Mouse (Mus musculus) heart, embryonic 15.5 days (tissue): ENCODE measurements around the gene Pik3c2g. TPM values are rescaled to one million over a fixed set of nuclear protein-coding genes. Genes with fewer than 3 reads are reported as not detected.
"Not testable (repeated sequence)": the region's sequence is repeated elsewhere in the genome, so short reads cannot be mapped to it uniquely, and the experiment has no call there.

Experiments
- ATAC-seq: fragments of 200-750 bp; cut with Nextera tagmentation; replicated peaks from 2 replicates; pipeline ENCODE4 v1.8.0; 2017; ENCODE audit warnings: low read depth, moderate TSS enrichment; ENCODE audit not compliant: insufficient number of reproducible peaks, insufficient read depth, low FRiP score
- H3K27ac ChIP-seq: fragments of 300-500 bp; sonication (generic); 2 replicates; pipeline ENCODE4 v1.5.1; 2015; ENCODE audit warnings: mild to moderate bottlenecking, inconsistent platforms
- H3K27me3 ChIP-seq: fragments of 300-500 bp; sonication (generic); 2 replicates; pipeline ENCODE4 v1.6.1; 2015; ENCODE audit warnings: inconsistent platforms
- H3K36me3 ChIP-seq: fragments of 300-500 bp; sonication (generic); 2 replicates; pipeline ENCODE4 v1.6.1; 2015; ENCODE audit warnings: mild to moderate bottlenecking, inconsistent platforms
- H3K4me1 ChIP-seq: fragments of 300-500 bp; sonication (generic); replicated peaks from 2 replicates; pipeline ENCODE4 v1.6.1; 2015; ENCODE audit warnings: inconsistent platforms
- H3K4me2 ChIP-seq: fragments of 300-500 bp; sonication (generic); 2 replicates; pipeline ENCODE4 v1.6.1; 2015; ENCODE audit warnings: inconsistent platforms, mild to moderate bottlenecking, moderate library complexity
- H3K4me3 ChIP-seq: fragments of 300-500 bp; sonication (generic); 2 replicates; pipeline ENCODE4 v1.5.1; 2015; ENCODE audit warnings: mild to moderate bottlenecking, inconsistent platforms
- H3K9ac ChIP-seq: fragments of 300-500 bp; sonication (generic); 2 replicates; pipeline ENCODE4 v1.6.1; 2015; ENCODE audit warnings: mild to moderate bottlenecking, inconsistent platforms
- H3K9me3 ChIP-seq: fragments of 300-500 bp; sonication (generic); replicated peaks from 2 replicates; pipeline ENCODE4 v1.6.1; 2016; ENCODE audit warnings: inconsistent platforms
- WGBS: fragments of 180-500 bp; shearing (Covaris S2); methylation state at CpG from one replicate; pipeline ENCODE4 v1.1.7; 2015; ENCODE audit warnings: mixed read lengths; 5-methylcytosine and 5-hydroxymethylcytosine counted together
- polyA plus RNA-seq: library from polyadenylated mRNA; unstranded; fragments of >200 nt; fragmentation: Nextera tagmentation; extraction: Ambion mirVana; gene quantifications from 2 replicates; pipeline ENCODE4 v1.2.1, GENCODE M21; 2015

The Pik3c2g gene
- polyA plus RNA-seq, 1 experiment from 2014 or later: 0.20 TPM

DNA sequence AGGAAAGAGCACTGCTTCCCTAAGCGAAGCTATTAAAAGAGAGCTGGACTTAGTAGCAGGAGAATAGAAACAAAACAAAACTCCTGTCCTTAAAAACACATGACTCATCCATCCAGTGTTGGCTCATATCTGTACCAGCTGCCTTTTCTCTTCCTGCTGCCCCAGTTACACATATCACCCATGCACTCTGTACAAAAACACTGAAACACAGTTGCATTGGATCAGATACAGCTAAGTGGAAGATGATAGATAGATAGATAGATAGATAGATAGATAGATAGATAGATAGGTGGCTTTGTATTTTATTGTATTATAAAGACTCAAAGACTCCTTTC lies 291.3 kb downstream of the Pik3c2g start:
- Histone ChIP-seq H3K4me1 (0 out of 2 replicates have a peak, but pooled peaks cover 3% of the 10 kb centered on the region), H3K27ac (no peak overlapping the region)
- WGBS: 54% methylated on average over 1 of the region's 1 CpGs

DNA sequence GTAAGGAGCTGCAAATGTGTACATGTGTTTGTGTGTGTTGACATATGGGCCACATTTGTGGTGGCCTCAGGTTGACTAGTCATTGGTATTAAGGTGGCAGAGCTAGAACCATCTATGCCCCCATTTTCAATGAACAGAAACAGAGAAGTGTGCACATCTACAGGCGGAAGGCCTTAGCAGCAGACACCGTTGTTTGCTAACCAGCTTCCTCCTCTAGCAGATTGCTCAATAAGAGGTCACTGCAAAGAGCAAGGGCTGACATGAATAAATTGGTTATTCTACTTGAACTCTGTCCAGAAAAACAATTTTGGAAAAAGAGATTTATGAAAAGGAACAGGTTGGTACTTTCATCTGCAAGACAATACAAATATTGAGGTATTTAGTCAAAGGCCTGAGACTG lies 295.1 kb downstream of the Pik3c2g start:
- H3K9me3 ChIP-seq: no peaks in the 10 kb centered on the region
- no peaks in the 10 kb centered on the region for H3K36me3 ChIP-seq
- H3K9ac ChIP-seq: no peak overlapping the region
- no peaks in the 10 kb centered on the region for H3K27me3 ChIP-seq
- H3K4me2 ChIP-seq: no peak overlapping the region
- H3K27ac ChIP-seq: no peak overlapping the region
- no peak for ATAC-seq
- 0 out of 2 replicates have a peak, but pooled peaks cover 3% of the 10 kb centered on the region for H3K4me1 ChIP-seq
- WGBS: 87% methylated on average over 2 of the region's 2 CpGs
- no peak overlapping the region for H3K4me3 ChIP-seq

More for the DNA sequence above, 291.3 kb downstream of the Pik3c2g start:
- Histone ChIP-seq H3K4me3 (no peak overlapping the region), H3K9me3 (no peaks in the 10 kb centered on the region), H3K36me3 (no peaks in the 10 kb centered on the region), H3K9ac (no peak overlapping the region), H3K4me2 (no peak overlapping the region), H3K27me3 (no peaks in the 10 kb centered on the region)
- no peak for ATAC-seq

DNA sequence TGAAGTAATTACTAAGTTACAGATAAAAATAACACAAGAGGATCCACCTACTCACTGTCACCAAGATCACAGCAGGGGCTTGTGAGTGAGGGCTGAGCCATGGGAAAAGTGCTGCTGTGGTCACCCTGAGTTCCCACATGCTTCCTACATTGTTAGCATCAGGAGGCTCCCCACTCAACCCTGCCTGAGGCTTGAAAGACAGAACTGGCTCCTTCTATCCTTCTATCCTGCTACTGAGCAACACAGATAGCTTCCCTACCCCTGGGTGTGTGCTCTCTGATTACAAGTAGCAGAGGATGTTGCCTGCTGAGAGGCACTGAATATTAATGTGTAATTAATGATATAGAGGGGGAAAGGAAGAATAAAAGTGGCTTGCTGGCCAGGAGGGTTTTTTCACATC lies 300.2 kb downstream of the Pik3c2g start:
- no peak overlapping the region for H3K4me3 ChIP-seq
- ATAC-seq: no peak
- no peaks in the 10 kb centered on the region for H3K4me1 ChIP-seq
- no peak overlapping the region for H3K27ac ChIP-seq
- H3K9ac ChIP-seq: no peak overlapping the region
- no peaks in the 10 kb centered on the region for H3K36me3 ChIP-seq
- no peaks in the 10 kb centered on the region for H3K9me3 ChIP-seq
- H3K27me3 ChIP-seq: no peaks in the 10 kb centered on the region
- H3K4me2 ChIP-seq: no peak overlapping the region

DNA sequence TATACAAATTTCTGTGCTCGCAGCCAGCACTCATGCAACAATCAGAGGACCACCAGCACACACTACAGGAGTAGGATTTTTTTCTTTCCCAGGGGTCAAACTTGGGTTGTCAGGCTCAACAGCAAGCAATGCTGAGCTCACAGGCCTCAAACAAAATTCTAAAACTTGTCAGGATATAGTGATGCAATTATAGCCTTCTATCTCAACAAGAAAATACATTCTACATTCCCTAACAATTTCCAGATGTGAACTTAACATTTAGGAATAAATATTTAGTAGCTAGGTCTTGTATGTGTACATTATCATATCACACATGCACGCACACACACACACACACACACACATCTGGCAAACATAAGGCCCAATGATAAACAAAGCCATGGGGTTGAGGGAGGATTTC lies 308.6 kb downstream of the Pik3c2g start:
- WGBS: 49% methylated on average over 2 of the region's 2 CpGs
- Histone ChIP-seq H3K27ac (no peak overlapping the region), H3K4me3 (no peak overlapping the region)

DNA sequence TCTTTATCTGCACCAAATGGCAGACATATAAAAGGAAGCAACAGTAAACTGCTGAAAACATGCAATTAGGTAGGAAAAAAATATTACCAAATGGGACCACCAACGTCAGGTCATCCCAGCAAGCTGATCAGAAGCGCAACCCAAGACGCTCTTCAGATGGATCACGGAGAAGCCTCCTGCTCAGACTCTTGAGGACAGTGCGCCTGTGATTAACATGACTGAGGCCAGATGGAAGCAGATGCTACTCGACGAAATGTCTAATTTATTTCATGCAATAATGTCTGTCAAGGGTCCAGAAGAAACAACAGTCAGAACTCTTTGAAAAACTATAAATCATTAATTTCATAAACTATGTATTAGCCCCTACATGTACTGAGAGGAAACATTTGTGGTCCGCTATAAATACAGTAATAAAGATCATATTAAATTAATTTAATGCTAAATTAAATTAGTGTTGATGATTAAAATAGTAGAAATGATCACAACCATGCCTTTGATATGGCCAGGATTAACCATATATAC lies 312.7 kb downstream of the Pik3c2g start:
- H3K27ac ChIP-seq: no peak overlapping the region
- no peaks in the 10 kb centered on the region for H3K36me3 ChIP-seq
- no peaks in the 10 kb centered on the region for H3K4me1 ChIP-seq
- H3K4me2 ChIP-seq: no peak overlapping the region
- H3K27me3 ChIP-seq: no peaks in the 10 kb centered on the region
- no peak overlapping the region for H3K4me3 ChIP-seq
- H3K9ac ChIP-seq: no peak overlapping the region
- no peak for ATAC-seq
- 85% methylated on average over 8 of the region's 8 CpGs for WGBS
- no peaks in the 10 kb centered on the region for H3K9me3 ChIP-seq

More for the DNA sequence above, 308.6 kb downstream of the Pik3c2g start:
- H3K36me3 ChIP-seq: no peaks in the 10 kb centered on the region
- no peak overlapping the region for H3K4me2 ChIP-seq
- no peaks in the 10 kb centered on the region for H3K27me3 ChIP-seq
- H3K9me3 ChIP-seq: no peaks in the 10 kb centered on the region
- H3K9ac ChIP-seq: no peak overlapping the region
- no peaks in the 10 kb centered on the region for H3K4me1 ChIP-seq
- no peak for ATAC-seq

DNA sequence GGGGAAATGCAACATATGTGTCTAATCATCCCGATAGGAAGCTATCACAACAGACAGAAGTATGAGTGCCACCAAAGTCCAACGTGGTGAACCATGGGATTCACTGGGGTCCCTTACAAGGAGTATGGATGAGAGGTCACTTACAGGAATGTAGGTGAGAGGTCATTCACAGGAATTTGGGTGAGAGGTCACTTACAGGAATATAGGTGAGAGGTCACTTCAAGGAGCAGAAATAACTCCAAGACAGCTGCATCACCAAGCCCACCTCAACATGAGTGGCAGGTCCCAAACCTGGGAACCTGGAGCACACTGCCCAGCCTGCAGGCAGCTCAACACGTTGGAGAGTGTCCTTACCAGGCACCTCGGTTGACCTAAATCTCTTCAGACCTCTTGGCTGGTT lies 314.8 kb downstream of the Pik3c2g start:
- no peak for ATAC-seq
- Histone ChIP-seq H3K9me3 (no peaks in the 10 kb centered on the region), H3K9ac (no peak overlapping the region), H3K27me3 (no peaks in the 10 kb centered on the region), H3K27ac (no peak overlapping the region), H3K4me2 (no peak overlapping the region), H3K4me3 (no peak overlapping the region), H3K4me1 (no peaks in the 10 kb centered on the region), H3K36me3 (no peaks in the 10 kb centered on the region)
- WGBS: 58% methylated on average over 4 of the region's 4 CpGs

DNA sequence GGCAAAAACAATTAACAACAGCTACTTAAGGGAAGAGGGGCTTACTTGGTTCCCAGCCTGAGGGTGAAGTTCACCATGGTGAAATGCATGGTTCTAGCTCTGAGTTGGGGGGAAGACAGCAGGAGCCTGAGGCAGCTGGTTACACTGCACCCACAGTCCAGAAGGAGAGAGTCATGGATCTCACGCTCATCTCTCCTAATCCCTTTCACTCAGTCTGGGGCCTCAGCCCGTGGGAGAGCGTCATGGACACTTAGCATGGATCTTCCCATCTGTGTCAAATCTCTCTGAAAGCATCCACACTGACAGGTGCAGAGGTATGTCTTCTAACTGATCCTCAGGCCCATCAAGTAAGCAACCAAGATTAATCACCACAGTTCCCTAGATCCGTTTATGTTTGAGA lies 320.1 kb downstream of the Pik3c2g start:
- Histone ChIP-seq H3K9ac (no peak overlapping the region), H3K9me3 (no peaks in the 10 kb centered on the region), H3K4me2 (no peak overlapping the region), H3K36me3 (no peaks in the 10 kb centered on the region), H3K27me3 (no peaks in the 10 kb centered on the region), H3K4me3 (no peak overlapping the region), H3K27ac (no peak overlapping the region), H3K4me1 (no peaks in the 10 kb centered on the region)
- ATAC-seq: no peak
- 50% methylated on average over 4 of the region's 4 CpGs for WGBS

DNA sequence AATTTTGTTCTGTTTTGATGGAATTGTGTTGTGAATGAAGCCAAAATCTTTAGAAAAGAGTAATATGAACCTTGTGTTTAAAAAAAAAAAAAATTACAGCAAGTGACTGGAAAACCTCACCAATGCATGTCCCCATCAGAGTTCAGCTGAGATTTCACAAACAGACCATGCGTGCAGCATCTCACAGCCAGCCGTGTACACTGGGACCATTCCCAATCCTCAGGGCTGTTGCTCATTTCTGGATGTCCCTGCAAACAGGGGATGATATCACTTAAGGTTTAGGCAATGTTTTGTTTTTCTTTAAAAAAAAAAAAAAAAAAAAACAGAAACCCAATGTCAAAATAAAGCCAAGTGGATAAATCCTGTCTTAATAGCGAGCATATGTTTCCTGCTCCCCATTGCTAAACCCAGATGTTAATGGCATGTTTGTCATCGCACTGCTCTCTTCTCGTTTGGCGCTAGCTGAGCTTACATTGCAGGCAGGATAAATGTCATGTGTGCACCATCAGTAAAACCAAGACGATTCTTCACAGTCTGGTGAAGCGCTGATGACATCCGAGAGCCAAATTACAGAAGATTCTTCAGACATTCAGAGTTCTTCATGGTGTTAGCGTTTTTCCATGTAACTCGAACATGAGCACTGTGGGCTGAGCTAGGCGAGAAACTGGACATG lies 322.1 kb downstream of the Pik3c2g start:
- Histone ChIP-seq H3K27me3 (no peaks in the 10 kb centered on the region), H3K4me2 (no peak overlapping the region)
- ATAC-seq: no peak

DNA sequence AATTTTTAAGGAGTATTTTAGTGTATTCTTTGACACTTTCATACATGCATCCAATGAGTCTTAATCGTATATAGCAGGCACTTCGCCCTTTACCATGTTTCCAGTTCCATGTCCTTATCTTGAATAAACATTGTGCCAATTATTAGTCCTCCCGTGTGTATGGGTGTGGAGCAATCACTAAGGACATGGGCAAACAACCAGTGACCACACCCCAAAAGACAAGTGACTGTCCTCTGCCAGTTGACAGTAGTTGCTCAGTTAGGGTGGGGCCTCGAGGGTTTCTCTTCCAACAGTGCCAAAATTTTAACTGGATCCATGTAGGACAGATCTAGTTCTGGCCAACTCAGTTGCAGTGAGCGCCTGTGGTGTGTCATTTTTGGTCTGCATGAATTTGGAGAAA lies 341.7 kb downstream of the Pik3c2g start:
- Histone ChIP-seq H3K4me1 (no peaks in the 10 kb centered on the region), H3K27me3 (no peaks in the 10 kb centered on the region), H3K9me3 (no peaks in the 10 kb centered on the region), H3K4me2 (no peak overlapping the region), H3K9ac (no peak overlapping the region), H3K36me3 (no peaks in the 10 kb centered on the region), H3K4me3 (no peak overlapping the region), H3K27ac (no peak overlapping the region)
- 62% methylated on average over 5 of the region's 5 CpGs for WGBS
- no peak for ATAC-seq

More for the DNA sequence above, 322.1 kb downstream of the Pik3c2g start:
- no peaks in the 10 kb centered on the region for H3K4me1 ChIP-seq
- no peak overlapping the region for H3K9ac ChIP-seq
- WGBS: 56% methylated on average over 12 of the region's 12 CpGs
- H3K9me3 ChIP-seq: no peaks in the 10 kb centered on the region
- H3K36me3 ChIP-seq: no peaks in the 10 kb centered on the region
- H3K4me3 ChIP-seq: no peak overlapping the region
- H3K27ac ChIP-seq: no peak overlapping the region

DNA sequence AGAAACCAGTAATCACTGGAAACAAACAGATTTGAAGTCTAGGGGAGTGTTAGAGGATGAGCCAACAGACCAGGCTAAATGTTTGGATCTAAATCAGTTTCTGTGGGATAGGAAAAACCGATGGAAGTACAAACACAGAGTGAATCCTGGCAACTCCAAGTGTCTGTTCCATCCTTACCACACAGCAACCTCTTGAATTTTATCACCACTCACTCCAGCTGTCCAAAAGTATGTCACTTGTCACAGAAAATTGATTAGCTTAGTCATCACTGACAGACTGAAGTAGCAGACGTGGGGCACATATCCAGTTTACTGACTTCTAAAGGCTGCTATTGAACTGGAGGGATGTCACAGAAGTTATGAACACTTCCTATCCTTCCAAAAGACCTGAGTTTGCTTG lies 347.8 kb downstream of the Pik3c2g start:
- Histone ChIP-seq H3K27me3 (no peaks in the 10 kb centered on the region), H3K4me3 (no peak overlapping the region), H3K9me3 (no peaks in the 10 kb centered on the region), H3K36me3 (no peaks in the 10 kb centered on the region), H3K9ac (no peak overlapping the region), H3K4me2 (no peak overlapping the region), H3K27ac (no peak overlapping the region), H3K4me1 (0 out of 2 replicates have a peak, but pooled peaks cover 2% of the 10 kb centered on the region)
- 29% methylated on average over 2 of the region's 2 CpGs for WGBS
- no peak for ATAC-seq

DNA sequence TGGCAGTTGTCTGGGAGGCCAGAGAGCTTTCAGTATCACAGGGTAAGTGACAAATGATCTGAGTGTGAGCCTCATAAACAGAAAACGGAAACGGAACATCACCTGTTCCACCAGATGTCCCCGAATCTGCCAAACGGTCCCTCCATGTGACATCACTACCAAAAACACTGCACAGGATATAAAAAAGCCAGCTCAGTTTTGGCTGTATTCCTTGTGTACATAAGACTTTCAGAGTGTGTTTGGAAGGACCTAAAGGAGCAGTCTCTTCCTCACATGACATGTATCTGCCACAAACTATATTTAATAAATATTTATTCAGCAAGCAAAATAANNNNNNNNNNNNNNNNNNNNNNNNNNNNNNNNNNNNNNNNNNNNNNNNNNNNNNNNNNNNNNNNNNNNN lies 350.6 kb downstream of the Pik3c2g start:
- not testable (repeated sequence) for H3K36me3 ChIP-seq, H3K9me3 ChIP-seq, H3K4me2 ChIP-seq, H3K27me3 ChIP-seq, H3K4me1 ChIP-seq, ATAC-seq, H3K4me3 ChIP-seq, H3K9ac ChIP-seq, H3K27ac ChIP-seq
- 80% methylated on average over 4 of the region's 4 CpGs for WGBS

DNA sequence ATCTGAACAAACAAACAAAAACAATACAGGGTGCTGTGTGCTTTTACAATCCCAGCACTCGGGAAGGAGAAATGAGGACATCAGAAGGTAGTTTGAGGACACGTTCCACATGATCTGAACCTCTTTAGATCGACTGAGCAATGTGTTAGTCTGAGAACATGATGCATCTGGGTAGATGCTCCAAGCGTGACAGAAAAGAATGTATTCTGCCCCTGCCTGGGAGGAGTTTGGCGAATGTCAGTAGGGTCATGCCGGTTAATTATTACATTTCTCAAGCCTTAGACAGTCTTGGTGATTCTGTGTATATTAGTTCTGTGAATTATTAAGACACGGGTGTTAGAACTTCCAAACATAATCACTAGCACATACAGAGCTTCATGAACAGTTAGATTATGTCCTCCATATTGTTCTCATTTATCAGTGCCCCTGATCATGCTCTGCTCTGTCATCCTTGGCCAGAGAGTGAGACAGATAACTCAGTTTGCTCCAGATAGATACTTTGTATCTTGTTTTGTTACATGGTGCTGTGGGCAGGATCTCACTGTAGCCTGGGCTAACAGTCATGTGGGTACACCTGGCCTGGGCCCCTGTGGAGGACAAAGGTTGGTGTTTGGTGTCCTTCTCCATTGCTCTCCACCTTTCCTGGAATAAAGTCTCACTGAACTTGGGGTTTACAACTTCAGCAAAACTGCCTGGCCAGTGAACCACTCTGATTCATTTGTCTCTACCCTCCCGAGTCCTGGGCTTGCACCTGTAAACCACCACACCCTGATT lies 360.3 kb downstream of the Pik3c2g start:
- WGBS: 77% methylated on average over 8 of the region's 8 CpGs
- no peaks in the 10 kb centered on the region for H3K27me3 ChIP-seq

More for the DNA sequence above, 360.3 kb downstream of the Pik3c2g start:
- H3K4me3 ChIP-seq: no peak overlapping the region
- ATAC-seq: no peak
- H3K4me1 ChIP-seq: no peaks in the 10 kb centered on the region
- no peak overlapping the region for H3K4me2 ChIP-seq
- H3K9ac ChIP-seq: no peak overlapping the region
- H3K27ac ChIP-seq: no peak overlapping the region
- H3K9me3 ChIP-seq: no peaks in the 10 kb centered on the region
- no peaks in the 10 kb centered on the region for H3K36me3 ChIP-seq
